Mouse (Mus musculus) ES-E14 (cell line): ENCODE measurements around the gene Dync1i2.

ENCODE experiments used
- CHD2 ChIP-seq: IDR thresholded peaks from 2 replicates; pipeline ENCODE4 v1.6.1; 2014; ENCODE audit warnings: mild to moderate bottlenecking, low read depth, low read length, inconsistent platforms
- HCFC1 ChIP-seq: IDR thresholded peaks from 2 replicates; pipeline ENCODE4 v1.6.1; 2012; ENCODE audit warnings: low read length, inconsistent platforms, borderline replicate concordance; ENCODE audit not compliant: insufficient read depth
- ZC3H11A ChIP-seq: IDR thresholded peaks from 2 replicates; pipeline ENCODE4 v1.6.1; 2012; ENCODE audit warnings: low read depth, mild to moderate bottlenecking, inconsistent platforms, low read length, borderline replicate concordance

DNA sequence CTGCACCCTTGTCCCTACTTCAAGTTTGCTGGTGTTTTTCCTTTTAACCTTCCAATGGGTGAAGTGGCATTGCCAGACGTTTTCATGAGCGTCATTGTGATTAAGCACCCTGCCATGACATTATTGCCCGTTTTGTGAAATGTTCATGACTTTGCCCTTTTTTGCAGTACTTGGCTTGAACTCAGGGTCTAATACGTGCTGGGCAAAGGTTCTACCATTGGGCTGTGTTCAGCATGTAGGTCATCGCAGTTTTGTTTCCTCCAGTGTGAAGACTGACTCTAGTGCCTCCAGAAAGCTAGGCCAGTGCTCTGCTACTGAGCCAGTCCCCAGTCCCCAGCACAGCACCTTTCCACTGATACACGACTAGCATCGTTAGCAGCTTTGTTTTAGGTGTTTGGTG is 45.1 kb downstream of the Dync1i2 start:
- no peak for TF ChIP-seq ZC3H11A
- TF ChIP-seq HCFC1 = no peak
- TF ChIP-seq CHD2 = no peak
